Mouse (Mus musculus): Measurements from ENCODE around the gene Slc45a3.

- TF ChIP-seq POLR2A (IDR thresholded peaks at IDR 0.05; ENCODE audit: control insufficient read depth, low read depth, low read length): no peak
- TF ChIP-seq CTCF (IDR thresholded peaks at IDR 0.05; ENCODE audit: control insufficient read depth, insufficient read depth, insufficient replicate concordance, low read depth, low read length): no peak
Observed at GRCm38 (mm10) chr1:132022107-132022506, 59.3 kb downstream of the Slc45a3 start.
